Mouse (Mus musculus) adrenal gland, postnatal 4 days (tissue): ENCODE results near the gene Xpnpep1. TPM values are rescaled to one million over a fixed set of nuclear protein-coding genes. Genes with fewer than 3 reads are reported as not detected.

Experiments
- DNase-seq, 2 experiments: peaks; one replicate each; pipeline ENCODE4 v3.0.0; 2021 to 2022; ENCODE audit warnings: low spot score in 2 of 2, mixed read lengths in 2 of 2
- long read RNA-seq, 2 experiments: library from polyadenylated mRNA; stranded (forward); transcript quantifications; one replicate each; pipeline ENCODE4 v2.0.0; 2021
- total RNA-seq, 2 experiments: library from RNA; stranded (reverse); gene quantifications; 2 replicates each; pipeline ENCODE4 v1.2.3; 2021

Gene Xpnpep1
- total RNA-seq: 100 to 1,000 TPM; 112 to 117 TPM
- long read RNA-seq, experiment 1, full-length matches to known transcripts: 63 of 136 reads
- long read RNA-seq, experiment 1, partial matches to known transcripts: 11 of 136 reads
- long read RNA-seq, experiment 1, other reads (novel, unspliced or antisense): 62 of 136 reads
- long read RNA-seq, experiment 2, full-length matches to known transcripts: 107 of 254 reads
- long read RNA-seq, experiment 2, partial matches to known transcripts: 22 of 254 reads
- long read RNA-seq, experiment 2, other reads (novel, unspliced or antisense): 125 of 254 reads

DNA sequence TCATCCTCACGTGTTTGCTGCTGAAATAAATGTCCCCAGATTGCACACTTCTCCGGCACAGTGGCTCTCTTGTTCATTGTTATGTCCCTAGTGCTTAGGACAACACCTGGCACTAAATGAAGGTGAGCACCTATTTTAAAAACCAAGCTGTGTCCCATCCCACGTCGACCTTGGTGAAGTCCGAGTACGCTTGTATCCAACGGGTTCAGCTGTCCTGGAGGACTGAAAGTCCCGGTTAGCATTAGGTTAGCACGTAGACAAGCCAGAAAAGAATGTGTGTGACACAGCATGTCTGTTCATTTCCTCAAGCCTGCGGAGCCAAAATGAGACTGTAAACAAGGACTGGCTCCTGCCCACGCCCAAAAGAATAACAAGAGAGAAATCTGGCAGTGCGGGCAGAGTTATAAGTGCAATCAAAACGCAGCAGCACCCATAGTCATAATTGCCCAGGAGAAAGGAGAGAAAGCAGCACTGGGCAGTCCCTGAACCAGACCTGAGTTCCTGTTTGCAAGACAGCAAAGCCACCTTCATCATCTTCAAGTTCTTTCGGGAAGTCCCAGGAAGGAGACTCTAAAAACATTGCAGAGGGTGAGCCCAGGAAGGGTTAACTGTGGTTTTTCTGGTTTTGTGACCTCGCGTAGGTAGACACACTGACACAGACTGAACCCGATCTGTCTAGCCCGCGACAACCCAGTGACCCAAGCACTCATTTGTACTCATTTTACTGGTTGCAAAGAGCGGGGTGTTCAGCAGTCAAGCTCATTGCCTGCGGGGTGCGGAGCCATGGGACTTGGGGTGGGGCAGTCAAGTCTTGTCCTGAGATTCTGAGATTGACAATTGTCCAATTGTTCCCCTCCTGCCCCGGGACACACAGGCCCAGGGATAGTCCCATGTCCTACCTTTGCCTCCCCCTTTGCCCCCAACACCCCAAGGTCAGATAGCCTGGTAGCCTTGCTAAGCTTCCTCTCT lies at the start of gene Xpnpep1:
Gene Xpnpep1 (minus strand): TSS at position 51 of the 969 bp plus-strand sequence.
- no peak for DNase-seq

DNA sequence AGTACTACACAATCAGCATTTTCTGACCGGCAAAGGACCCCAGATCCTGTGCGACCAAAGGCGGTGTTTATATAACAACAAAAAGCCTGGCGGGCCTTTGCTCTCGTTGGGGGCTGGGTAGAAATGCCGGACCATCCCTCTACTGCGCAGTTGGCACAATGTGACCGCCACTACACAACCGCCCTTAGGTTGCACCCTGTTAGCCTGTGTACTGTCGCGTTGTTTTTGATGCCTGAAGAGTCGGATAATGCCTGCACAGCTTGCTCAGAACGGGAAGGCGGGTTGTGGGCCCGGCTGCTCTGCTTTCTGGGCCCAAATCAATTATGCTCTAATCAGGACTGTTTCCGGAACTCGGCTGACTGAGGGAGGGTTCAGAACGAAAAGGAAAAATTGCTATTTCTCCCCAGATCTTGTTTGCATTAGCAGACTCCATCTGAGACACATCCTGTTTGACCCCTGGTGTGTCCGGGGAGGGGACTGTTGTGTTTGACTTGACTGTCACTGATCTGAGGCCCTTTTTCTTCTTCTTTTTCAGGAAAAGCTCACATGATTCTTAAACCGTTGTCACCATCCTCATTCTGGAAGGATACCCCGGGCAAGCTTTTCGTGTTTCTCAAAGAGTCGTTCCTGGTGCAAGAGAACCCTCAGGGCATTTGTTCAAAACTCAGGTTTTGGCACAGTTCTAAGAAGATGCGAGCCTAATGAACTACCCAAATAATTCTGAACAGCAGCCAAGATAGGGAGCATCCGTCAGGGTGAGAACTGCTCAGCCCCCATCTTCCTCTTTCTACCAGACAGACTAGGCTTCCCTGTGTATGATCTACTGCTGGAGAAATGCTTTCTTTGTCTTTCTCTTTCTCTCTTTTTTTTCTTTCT lies 47.5 kb upstream of the Xpnpep1 start:
- no peak for DNase-seq

DNA sequence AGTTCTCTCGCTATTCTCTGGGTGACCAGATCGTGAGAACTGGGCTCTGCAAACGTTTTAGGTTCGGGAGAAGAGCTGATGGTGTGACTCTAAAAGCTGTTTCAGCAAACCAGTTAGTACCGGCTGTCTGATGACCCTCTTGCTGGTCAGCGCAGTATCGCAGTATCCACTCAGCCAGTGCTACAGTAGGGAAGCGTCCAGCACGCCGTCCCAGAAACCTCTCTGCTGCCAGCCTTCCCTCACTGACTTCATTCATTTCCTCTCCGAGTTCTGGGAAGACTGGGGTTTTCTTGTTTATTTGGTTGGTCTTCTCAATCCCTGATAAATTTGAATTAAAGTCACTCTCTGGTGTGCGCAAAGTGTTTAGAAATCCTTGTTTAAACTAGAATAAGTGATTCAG lies 46.8 kb upstream of the Xpnpep1 start:
- DNase-seq: no peak

DNA sequence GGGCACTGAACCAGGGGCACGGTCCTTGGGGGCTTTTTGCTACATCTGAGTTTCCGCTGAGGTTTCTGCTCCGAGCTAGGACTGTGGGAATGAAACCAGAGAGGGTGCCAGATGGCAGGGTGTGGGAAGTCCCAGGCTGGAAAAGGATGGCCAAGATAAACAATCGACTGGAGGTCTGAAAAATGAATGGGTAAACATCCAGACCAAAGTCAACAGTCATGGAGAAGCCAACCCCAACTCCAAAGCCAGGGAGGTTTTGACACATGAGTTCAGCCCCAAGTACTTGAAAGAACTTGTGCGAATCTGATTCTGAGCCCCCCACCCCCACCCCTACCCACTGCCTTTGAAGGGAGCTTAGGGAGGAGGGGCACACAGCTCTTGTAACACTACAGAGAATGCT lies 44.7 kb upstream of the Xpnpep1 start:
- no peak for DNase-seq

DNA sequence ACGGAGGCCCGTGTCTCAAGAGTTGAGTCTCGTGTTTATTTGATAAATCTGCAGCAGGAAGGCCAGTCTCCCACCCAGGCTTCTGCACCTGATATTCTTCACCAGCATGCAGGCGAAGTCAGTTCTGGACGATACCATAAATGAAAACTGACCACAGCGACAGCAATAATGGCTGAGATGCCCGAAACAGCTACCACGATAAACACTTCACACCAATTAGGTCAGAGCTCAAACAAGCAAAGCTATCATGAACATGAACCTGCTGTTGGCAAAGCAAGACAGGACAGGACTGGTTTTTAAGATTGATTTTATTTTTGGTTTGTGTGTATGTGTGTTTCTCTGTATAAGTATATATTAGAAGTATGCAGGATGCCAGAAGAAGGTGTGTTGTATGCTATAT lies 42.8 kb upstream of the Xpnpep1 start:
- DNase-seq: no peak

DNA sequence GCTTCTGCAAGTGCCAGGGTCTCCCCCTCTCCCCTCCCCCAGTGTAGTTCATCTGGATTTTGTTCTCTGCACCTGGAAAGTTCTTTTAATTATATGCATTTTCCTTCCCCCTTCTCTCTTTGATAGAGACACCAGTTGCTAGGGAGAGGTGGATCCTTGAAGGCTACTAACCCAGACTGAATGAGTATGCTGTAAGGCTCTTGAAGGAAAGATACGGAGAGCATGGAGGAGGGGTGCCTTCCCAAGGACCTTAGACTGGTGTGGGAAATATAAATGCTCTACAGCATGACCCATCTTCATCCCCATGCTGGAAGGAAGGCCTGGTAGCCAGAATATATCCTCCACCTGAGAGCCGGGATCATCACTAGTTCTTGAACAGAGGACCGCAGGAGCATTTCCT lies 41.3 kb upstream of the Xpnpep1 start:
- DNase-seq: no peak

GRCm38 (mm10) chr19:53080921-53081320 lies 40.9 kb upstream of the Xpnpep1 start:
- no peak for DNase-seq

- DNase-seq: no peak
Measured at GRCm38 (mm10) chr19:53080487-53080886, 40.5 kb upstream of the Xpnpep1 start.

- no peak for DNase-seq
Measured at GRCm38 (mm10) chr19:53080026-53080425, 40.0 kb upstream of the Xpnpep1 start.

GRCm38 (mm10) chr19:53078271-53079085 lies 38.5 kb upstream of the Xpnpep1 start:
- no peak for DNase-seq

DNA sequence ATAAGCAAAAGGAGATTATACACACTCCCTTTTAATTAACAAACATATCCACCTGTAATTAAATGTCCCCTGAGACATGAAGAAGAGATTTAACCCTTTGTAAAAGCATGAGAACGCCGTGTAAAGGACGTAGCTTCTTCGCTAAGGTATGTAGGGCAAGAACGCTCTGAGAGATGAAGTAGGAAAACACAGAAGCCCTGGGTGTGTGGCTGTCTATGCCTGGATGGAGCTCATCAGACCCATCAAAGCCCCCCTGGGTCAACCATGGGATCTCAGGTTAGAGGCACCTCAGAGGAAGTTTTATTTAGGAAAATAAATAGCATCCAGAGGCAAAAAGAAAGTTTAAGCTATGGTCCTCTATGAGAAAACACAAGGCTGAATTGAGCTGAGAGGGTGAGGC lies 37.3 kb upstream of the Xpnpep1 start:
- no peak for DNase-seq

GRCm38 (mm10) chr19:53076238-53076981 lies 36.4 kb upstream of the Xpnpep1 start:
- no peak for DNase-seq

- DNase-seq: no peak
Measured at GRCm38 (mm10) chr19:53075896-53076237, 35.9 kb upstream of the Xpnpep1 start.

DNA sequence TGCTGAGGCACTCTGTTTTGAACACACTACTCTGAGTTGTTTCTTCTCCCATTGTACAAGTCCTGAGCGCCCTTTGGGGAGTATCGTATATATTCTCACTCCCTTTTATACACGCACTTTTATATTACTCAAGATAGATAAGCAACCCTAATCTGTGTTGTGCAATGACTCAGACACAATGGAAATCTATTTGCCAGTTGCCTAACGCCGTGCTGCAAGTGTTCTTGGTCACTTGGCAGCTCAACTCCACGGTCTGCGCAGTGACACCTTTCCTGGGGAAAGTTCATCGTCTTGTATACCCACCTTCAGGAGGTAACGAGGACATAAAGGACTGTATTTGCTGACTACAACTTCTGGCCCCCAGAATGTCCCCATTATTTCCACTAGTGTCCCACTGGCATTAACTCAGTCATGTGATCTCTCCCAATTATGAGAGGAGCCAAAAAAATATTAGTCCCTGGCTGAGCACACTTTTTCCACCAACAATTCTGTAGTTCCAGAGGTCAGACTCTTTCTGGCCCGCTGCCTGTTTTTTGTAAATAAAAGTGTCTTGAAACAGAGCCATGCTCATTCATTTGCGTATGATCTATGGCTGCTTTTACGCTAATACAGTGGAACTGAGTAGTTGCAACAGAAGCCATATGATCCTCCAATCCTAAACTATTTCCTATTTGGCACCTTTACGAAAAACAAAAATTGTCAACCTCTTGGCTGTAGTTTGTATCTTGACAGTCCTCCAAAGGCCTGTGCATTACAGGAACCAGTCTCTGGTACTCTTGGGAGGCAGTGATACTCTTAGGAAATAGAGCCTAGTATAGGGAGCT lies 35.1 kb upstream of the Xpnpep1 start:
- DNase-seq: no peak

GRCm38 (mm10) chr19:53073521-53073920 lies 33.5 kb upstream of the Xpnpep1 start:
- DNase-seq: no peak

GRCm38 (mm10) chr19:53072406-53072805 lies 32.4 kb upstream of the Xpnpep1 start:
- DNase-seq: no peak

DNA sequence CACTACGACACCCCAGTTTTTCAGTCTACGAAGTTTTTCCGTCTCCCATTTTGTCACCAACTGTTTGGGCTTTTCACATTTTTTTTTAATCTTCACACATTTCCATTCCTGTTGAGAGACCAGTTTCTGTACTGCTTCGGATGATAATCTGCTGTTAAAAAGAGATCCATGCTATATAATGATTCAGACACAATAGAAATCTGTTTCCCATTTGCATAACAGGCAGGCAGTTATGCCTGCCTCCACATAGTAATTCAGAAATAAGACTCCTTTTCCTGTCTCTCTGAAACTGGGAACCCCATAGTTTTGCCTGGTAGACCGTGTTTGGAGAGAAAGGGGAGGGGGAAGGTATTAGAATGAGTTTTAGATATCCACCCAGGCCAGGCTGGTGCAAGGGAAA lies 31.6 kb upstream of the Xpnpep1 start:
- DNase-seq: no peak

GRCm38 (mm10) chr19:53070870-53071269 lies 30.9 kb upstream of the Xpnpep1 start:
- DNase-seq: no peak

DNA sequence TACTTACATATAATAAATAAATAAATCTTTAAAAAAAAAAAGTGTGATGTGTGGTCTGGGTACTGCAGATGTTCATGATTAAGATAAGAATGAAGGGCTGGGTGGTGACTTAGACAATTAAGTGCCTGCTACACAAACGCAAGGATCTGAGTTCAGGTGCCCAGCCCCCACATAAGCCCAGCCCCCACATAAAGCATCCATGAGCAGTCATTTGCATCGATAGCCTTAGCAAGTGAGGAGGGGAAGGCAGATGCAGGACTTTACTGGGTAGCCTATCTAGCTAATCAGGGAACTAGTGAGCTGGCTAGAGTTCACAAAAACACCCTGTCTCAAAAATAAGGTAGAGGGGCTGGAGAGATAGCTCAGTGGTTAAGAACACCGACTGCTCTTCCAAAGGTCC lies 29.4 kb upstream of the Xpnpep1 start:
- DNase-seq: no peak
